Mouse (Mus musculus): ENCODE data around the gene Cnot11.
A peak's percentile ranks its signal among the peaks of the same experiment; 100 is the strongest.

Gene Cnot11

DNA sequence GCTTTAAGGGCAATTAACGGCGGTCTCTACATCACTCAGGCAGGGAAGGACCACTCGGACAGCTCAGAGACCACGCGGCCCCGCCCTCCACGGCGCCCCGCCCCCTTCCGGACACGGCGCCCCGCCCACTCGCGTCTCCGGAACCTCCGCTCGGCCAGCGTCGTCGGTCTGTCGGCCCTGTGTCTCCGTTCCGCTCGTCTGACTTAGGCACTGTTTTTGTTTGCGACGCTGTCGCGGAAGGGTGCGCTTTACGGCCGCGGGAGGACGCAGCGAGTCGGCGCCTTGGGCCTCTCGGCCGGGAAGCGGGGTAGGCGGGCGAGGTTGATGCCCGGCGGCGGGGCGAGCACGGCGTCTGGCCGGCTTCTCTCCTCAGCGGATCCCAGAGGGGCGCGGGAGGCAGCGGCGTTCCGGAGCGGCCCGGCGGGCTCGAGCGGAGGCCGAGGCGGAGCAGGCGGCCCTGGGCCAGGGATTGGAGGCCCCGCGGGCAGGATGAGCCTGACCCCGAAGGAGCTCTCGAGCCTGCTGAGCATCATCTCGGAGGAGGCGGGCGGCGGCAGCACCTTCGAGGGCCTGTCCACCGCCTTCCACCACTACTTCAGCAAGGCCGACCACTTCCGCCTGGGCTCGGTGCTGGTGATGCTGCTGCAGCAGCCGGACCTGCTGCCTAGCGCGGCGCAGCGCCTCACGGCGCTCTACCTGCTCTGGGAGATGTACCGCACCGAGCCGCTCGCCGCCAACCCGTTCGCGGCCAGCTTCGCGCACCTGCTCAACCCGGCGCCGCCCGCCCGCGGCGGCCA is 921 bp downstream of the Cnot11 start:
- peak; percentile 93 to 95 for DNase-seq

GRCm38 (mm10) chr1:39536701-39537100 is 1.9 kb downstream of the Cnot11 start:
- no peak for DNase-seq

GRCm38 (mm10) chr1:39537631-39538380 is 3.0 kb downstream of the Cnot11 start:
- DNase-seq = no peak

GRCm38 (mm10) chr1:39540592-39540991 is 5.8 kb downstream of the Cnot11 start:
- no peak for DNase-seq

DNA sequence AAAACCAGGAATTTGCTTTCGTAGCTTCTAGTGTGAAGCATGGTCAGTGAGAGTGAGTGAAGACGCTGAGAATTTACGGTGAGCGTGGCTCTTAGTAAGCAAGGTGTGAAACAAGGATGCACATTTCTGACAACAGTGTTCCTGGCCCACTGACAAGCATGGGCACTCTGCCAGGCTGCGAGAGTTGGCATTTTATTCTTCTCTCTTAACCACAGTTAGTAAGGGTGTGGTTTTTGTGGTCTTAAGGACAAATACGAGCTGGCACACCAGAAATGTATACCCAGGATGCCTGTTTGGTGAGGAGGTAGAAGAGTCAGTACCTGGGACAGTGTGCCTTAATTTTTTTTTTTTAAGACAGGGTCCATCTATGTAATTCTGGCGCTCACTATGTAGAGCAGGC is 10.8 kb downstream of the Cnot11 start:
- DNase-seq = no peak

DNA sequence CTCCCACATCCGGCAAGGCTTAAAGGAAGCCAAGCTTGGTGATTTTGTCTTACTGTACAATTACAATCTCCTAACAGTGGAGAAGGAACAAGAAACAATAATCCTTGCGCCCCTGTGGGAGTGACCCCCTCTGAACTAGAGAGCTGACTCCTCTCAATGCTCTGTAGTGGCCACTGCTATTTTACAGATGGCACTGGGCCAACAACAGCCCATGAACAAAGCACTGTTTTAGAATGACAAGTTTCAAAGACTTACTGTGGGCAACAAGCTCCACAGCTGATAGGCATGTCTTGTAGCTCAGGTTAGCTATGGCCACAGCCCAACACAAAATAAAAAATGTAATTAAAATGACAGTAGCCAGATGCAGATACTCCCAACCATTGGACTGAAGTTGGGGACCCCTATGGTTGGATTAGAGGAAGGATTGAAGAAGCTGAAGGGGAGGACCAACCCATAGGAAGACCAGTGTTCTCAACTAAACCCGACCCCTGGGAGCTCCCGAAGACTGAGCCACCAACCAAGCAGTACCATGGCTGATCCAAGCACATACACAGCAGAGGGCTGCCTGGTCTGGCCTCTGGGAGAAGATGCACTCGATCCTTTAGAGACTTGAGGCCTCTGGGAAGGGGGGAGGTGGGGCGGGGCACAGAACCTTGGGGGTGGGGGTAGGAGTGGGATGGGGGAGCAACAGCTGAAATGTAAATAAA is 11.5 kb downstream of the Cnot11 start:
- DNase-seq = no peak

GRCm38 (mm10) chr1:39547238-39547637 is 12.4 kb downstream of the Cnot11 start:
- DNase-seq = no peak

DNA sequence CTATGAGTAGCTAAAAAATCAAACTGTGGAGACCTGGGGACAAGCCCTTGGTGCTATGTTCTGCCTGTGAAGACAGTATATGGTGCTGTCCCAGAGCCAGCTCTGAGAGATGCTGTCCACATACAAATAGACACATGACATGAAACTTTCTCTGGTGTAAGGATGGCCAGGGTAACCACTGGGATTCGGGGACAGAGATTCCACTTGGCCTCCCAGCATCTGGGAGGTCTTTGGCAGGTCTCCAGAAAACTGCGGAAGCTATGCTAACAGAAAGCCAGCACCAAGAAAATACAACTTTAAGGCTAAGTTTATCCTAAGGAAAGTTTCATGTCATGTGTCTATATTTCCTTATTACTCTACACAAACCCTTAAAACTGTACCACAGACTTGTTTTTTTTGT is 15.0 kb downstream of the Cnot11 start:
- no peak for DNase-seq

DNA sequence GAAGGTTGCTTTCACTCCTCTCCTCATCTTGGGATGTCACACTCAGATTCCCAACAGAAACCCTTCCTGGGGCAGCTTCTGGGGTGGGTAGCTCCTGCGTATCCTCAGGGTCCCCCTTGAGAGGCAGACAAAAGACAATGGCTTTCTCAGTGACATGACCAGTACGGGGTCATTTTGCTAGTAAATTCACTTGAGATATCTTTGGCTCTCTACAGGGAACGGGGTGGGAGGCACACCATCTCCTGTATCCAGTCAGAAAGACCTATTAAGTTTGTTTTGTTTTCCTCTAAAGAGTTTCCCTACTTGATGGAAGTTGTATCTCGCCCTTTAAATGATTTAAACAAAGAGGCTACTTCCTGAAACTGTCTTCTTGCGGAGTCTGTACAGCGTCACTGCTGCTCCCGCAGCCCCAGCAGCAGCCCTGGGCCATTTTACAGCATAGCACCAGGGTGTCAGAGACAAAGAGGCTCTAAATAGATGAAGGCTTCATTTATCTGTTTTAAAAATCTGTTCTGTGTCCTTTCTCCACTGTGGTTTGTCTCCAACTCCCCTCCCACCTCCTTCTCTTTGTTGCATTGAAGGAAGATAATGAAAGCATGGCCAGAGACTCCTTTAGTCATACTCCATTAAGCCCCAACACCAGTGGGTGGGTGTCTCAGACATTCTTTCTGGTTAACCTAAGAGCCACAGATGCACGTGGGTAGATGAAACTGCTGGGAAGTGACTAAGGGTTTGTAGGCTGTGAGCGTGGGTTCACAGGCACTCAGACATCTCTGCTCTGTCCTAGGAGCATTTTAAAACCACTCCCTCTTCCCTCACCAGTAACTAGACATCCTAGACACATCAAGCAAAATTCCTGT is 21.0 kb downstream of the Cnot11 start:
- no peak for DNase-seq

GRCm38 (mm10) chr1:39559009-39559408 is 24.2 kb downstream of the Cnot11 start:
- DNase-seq = no peak

DNA sequence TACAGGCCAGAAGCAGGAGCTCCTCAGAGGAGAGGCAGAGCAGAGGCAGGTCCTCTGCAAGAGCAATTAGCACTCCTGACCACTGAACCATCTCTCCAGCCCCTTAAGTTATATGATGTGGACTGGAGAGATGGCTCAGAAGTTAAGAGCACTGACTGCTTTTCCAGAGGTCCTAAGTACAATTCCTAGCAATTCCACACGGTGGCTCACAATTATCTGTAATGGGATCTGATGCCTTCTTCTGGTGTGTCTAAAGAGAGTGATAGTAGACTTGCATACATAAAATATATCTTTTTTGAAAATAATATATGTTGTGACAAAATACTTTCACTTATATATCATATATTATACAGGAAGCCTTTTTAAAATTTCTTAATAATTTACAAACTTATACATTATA is 27.1 kb downstream of the Cnot11 start:
- no peak for DNase-seq

DNA sequence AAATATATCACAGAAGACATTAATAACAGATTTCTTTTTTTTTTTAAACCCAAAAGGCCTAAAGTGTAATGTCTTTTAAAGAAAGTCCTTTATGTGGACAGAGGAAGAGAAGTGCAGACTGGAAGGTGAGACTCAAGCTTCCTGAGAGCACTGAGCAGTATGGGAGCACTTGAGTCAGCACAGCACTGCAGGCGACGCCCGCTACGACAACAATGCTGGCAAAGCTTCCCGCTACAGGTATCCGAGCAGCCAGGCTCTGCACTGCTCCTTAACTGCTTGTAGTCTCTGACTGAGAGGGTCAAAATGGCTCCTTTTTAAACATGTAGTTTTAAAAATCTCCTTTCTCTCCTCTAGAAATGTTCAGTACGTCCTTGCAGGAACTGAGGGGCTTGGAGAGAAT is 28.4 kb downstream of the Cnot11 start:
- no peak for DNase-seq

DNA sequence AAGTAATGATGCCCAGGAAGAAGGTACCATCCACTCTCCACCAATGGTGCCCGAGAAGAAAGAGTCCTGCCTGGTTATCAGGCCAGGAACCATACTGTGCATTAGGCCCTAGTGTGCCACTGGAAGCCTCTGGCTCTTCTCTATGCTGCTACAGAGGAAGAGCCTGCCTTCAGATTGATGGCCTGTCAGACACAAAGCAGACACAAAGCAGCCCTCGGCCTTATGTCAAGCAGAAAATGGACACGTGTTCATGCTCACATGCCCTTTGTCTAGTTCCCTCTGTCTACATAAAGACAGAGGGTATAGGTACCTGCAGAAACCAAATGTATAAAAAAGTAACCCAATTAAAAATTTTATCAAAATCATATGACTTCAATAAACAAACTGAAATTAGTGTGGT is 29.8 kb downstream of the Cnot11 start:
- no peak for DNase-seq

DNA sequence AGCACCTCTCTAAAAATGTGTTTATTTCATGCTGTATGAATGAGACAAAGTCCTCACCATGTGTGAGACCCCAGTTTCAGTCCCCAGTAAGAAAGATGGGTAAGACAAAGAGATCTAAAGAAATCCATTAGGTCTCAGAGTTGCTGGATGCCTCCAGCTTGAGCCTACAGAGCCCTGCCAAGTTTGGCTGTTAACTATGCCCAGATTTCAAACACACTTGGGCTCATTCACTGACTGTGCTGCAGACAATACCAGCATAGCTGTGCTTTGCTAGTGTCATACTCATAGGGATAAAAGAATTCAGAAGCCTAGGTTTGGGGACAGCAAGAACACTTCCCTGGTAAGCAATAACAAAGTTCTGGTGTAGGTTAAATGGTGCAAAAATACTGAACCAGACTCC is 33.3 kb downstream of the Cnot11 start:
- no peak for DNase-seq

- no peak for DNase-seq
Measured at GRCm38 (mm10) chr1:39571653-39572052, 36.9 kb downstream of the Cnot11 start.

- no peak for DNase-seq
Measured at GRCm38 (mm10) chr1:39573890-39574289, 39.1 kb downstream of the Cnot11 start.

DNA sequence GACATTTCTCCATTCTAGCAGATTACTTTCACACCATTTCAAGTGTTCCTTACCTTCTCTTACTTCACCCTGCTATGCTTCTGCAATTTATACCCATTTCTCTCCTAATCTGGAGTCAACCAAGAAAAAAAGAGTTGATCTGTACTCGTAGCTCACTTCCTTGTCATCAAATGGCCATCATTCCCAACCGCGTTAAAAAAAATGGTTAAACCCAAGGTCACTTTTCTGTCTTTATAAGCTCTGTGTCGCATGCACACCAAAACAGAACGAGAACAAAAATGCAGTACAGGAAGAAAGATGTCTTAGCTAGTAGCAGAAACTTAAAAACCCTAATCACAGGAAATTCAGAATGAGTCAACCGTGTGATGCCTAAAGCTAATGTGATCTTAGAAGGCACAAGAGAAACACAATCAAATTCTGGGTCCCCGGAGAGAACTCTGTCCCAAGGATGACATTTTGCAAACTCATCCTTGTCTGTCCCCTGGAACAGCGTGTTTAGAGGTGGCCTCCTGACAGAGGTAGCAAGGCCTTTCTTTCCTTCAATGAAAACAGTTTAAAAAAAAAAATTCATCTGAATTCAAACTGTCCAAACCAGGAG is 41.1 kb downstream of the Cnot11 start:
- no peak for DNase-seq

DNA sequence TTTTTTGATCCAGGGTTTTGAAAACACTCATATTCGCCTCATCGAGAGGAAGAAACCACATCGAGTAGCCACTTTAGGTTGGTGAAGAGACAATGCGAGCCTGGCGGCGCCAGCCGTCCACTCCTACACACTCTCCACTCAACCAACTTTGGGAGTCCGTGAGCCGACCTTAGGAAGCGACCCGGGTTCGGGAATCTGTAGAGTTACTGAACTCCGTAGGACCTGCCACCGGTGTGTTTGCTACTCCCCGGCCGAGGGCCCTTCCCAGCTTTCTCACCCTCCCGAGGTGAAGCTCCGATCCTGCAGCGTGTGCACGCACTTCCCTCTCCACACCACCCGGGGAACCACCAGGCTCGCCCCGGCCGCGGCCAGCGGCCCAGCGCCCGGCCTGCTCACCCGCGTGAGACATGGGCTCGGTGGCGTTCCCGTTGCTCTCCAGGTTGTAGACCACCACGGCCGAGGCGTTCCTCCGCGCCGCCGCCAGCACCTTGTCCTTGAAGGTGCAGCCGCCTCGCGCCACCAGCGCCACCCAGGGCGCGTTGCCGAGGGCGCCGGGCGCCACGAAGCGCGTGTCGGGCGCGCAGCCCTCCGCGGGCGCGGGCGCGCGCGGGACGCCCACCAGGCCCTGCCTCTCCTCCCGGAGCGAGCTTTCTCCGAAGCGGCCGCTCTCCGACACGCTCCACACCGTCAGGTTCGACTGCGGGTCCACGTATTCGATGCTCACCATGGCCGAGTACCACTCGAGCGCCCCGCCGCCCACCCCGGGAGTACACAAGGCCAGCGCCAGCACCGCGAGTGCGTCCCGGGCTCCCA is 41.8 kb downstream of the Cnot11 start:
- DNase-seq = peak; percentile 53 to 66

DNA sequence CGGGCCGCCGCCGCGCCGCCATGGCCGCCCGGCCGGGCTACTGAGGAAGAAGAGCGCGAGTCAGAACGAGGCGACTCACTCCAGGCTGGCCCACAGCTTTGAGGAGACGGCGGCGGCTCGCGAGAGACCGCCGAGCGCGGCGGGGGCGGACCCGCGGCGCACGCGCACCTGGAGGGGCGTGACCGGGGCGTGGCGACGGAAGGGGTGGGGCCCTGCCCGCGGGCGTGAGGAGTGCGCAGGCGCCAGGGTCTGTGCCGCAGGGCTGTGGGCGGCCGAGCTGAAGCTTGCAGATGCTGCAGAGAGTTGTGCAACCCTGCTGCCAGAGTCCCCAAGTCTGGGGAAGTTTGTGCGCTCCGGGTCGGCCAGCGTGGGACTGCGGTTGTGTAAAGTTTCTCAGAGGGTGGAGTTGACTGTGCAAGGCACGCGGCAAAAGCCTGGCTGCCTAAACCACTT is 42.5 kb downstream of the Cnot11 start, which contains the start of gene Rnf149:
Gene Rnf149, minus strand, starts transcription at position 153 of the 453 bp plus-strand sequence.
- DNase-seq = peak; percentile 93 to 95

GRCm38 (mm10) chr1:39578446-39578845 is 43.7 kb downstream of the Cnot11 start:
- DNase-seq = no peak

DNA sequence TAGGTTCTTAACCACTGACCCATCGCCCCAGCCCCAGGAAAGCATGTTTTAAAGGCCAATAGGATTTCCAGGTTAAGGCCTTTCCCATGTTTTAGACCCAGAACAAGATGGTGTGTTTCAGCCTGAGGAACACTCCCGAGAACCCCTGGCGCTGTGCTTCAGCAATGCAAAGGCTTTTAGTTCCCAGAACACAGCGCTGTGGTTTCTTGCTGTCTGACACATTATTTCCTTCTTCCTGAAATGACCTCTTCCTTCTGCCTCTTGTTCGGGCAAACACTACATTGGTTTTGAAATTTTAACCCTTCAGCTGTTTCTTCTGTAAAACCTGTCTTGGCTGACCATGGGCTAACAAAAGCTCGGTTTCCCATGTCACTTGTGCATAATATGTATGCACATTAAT is 44.3 kb downstream of the Cnot11 start:
- DNase-seq = no peak

Data from thymus, adult 18-20 months (tissue).